Mouse (Mus musculus): ENCODE data around the gene Lmo7. TPM values are rescaled to one million over a fixed set of nuclear protein-coding genes. Genes with fewer than 3 reads are reported as not detected.

The Lmo7 gene
- total RNA-seq, 2 experiments from 2014 or later: 97.4 to 98.9 TPM

DNA sequence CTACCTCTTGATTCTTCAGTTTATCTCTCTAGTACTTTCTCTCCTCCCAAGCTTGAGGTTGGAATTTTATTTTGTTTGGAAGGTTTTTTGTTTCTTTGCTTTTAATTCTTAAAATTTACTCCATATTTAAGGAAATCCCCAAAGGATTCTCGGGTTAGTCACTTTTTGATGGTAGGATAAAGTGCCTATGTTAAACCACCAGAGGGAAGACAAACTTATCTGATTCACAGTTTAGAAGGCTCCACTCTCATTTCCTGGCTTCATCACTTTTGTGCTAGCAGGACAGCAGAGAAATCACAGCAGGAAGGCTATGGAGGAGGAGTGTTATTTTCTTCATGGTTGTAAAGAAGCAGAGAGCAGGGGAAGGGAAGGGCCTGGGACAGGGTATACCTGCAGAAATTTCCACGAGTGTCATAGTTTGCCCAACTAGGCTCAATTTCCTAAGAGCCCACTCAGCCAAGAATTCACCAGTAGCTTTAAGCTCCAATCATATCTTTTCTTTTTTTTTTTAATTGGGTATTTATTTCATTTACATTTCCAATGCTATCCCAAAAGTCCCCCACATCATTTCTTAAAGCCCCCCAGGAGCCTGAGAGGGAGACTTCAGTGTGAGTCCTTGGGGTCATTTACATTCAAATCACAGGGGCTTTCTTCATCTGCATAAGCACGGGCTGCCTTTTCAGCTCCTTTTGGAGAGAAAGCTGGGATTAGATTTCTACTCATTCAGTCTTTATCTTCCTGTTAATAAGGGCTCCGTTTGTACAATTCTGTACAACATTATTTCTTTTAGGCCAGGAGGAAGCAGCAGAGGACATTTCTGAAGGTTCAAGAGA lies 46.8 kb downstream of the Lmo7 start:
- no peak for DNase-seq (ENCODE audit: extremely low spot score in 1 of 2, low spot score in 2 of 2)
- intact Hi-C loops (cut with DNase I): loop anchor here (10.0 kb wide), 2 partner anchors 148 to 1208 kb away; partner anchors contain the start of gene Kctd12

DNA sequence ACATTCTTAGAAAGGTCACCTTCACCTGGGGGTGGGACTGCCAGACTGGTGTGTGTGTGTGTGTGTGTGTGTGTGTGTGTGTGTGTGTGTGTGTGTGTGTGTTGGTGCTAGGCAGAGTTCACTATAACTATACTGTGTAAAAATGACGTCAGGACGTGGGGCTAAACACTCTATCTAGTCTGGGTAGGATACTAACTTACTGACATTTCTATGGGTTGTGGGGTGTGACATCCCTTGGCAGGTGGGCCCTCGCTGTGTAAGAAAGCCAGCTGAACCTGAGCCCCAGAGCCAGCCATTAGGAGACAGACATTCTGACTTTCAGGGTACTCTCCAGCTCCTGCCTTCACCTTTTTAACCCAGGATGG lies 47.4 kb downstream of the Lmo7 start:
- DNase-seq (ENCODE audit: extremely low spot score in 1 of 2, low spot score in 2 of 2): no peak
- intact Hi-C loops (cut with DNase I): loop anchor here (10.0 kb wide), 2 partner anchors 148 to 1208 kb away; partner anchors contain the start of gene Kctd12

DNA sequence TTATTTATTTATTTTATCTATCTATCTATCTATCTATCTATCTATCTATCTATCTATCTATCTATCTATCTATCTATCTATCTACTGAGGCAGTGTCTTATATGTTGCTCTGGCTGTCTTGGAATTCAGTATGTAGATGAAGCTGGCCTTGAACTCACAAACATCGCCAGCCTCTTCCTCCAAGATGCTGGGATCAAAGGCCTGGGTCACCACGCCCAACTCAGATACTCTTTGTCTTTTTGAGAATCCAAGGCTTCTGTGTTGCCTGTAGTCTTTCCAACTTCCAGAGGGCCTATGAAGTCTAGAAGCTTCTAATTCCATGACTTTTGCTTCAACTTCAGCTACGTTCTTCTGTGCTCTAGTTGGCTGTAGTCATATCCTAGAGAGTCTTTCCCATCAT lies 48.7 kb downstream of the Lmo7 start:
- no peak for DNase-seq (ENCODE audit: extremely low spot score in 1 of 2, low spot score in 2 of 2)
- intact Hi-C loops (cut with DNase I): loop anchor here (10.0 kb wide), 2 partner anchors 146 to 1206 kb away; partner anchors contain the start of gene Kctd12

DNA sequence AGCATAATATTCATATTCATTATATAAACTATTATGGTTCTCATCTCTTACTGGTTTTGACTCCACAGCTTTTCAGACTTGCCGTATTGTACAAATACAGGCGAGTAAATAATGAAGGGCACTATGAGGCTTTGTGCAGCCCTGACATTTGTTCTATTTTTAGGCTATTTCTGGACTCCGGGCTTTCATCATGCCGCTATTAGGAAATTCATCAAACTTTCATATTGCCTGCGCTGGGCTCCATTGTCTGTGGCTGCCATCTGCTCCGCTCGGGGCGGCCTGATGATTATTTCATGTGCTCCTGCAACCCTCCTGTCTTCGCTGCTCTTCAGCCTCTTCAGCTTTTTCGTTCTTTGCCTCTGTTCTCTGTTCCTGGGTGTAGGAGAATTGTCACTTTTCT lies 50.3 kb downstream of the Lmo7 start:
- no peak for DNase-seq (ENCODE audit: extremely low spot score in 1 of 2, low spot score in 2 of 2)
- intact Hi-C loops (cut with DNase I): loop anchor here (5.0 to 10.0 kb wide), 3 partner anchors 62 to 165 kb away; no protein-coding TSS in a partner anchor

DNA sequence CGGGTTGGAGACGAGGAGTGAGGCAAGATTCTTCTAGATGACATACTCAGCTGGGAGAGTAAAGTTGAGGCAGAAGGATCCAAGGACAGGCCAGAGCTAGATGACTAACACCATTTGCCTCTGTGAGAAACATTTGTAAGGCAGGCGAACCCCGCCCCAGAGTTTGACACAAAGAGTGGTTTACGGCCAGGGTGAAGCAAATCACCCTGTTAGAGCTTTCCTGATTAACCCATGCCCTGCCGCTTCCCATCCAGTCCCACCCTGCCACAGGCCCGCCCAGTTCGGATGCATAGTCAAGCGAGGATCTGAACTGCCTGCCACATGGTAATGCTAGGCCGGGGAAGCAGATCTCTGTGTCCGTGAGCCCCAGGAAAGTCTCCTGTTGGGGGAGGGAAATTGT lies 51.5 kb downstream of the Lmo7 start:
- no peak for DNase-seq (ENCODE audit: extremely low spot score in 1 of 2, low spot score in 2 of 2)
- intact Hi-C loops (cut with DNase I): loop anchor here (5.0 to 10.0 kb wide), 3 partner anchors 61 to 164 kb away; no protein-coding TSS in a partner anchor

DNA sequence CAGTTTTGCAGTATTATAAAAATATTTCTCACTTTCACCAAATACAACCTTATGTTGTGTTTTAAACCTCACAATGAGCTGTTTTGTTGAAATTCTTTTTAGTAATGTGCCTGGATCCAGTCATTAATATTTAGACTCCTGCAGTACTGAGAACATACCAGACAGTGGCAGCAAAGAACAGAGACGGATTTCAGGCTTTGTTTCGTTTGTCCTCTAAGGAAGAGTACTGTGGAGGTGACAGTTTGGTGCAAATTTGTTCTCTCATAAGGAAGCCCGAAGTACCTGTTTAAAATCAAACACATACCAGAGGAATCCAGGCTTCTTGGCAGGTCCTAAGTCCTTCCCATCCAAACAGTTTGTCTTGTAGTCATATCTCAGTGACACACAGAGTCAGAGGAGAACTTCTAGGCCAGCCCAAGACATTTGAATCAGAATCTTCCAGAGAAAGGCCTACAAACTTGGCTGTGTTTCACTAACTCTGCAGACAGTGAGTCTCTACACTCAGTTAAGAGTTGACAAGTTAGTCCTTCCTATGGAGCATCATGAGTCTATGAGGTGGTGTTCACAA lies 52.3 kb downstream of the Lmo7 start:
- DNase-seq (ENCODE audit: extremely low spot score in 1 of 2, low spot score in 2 of 2): peak in 1 of 2 experiments; percentile 38
- intact Hi-C loops (cut with DNase I): loop anchor here (5.0 to 10.0 kb wide), 3 partner anchors 60 to 163 kb away; no protein-coding TSS in a partner anchor

DNA sequence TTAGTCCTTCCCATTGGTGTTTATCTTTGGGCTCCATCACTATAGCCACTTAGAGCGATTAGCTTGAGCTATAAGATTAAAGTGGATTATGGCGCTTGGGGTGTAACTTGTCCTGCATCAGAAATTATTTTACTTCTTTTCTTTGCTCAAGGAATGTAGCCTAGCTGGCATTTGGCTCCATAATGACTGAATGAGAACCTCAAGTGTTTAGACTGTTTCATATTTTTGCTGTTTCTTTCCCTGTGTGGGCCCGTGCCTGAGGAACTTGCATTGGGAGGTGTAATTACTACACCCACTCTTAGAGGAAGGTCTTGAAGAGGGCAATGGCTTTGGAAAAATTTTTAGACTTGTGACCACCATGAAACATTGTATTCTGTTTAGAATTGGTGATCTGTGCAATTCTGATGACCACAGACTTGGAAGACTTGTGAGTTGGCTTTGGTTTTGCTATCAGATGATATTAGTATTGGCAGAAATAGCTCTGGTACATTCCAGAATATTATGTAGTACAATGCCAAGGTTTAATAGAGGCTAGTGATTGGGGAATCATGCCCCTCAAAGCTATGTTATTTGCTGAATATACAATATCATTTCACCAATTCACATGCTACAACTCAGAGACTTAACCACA lies 54.7 kb downstream of the Lmo7 start:
- intact Hi-C loops (cut with DNase I): loop anchor here (5.0 to 10.0 kb wide), 3 partner anchors 58 to 160 kb away; no protein-coding TSS in a partner anchor
- DNase-seq (ENCODE audit: extremely low spot score in 1 of 2, low spot score in 2 of 2): no peak

DNA sequence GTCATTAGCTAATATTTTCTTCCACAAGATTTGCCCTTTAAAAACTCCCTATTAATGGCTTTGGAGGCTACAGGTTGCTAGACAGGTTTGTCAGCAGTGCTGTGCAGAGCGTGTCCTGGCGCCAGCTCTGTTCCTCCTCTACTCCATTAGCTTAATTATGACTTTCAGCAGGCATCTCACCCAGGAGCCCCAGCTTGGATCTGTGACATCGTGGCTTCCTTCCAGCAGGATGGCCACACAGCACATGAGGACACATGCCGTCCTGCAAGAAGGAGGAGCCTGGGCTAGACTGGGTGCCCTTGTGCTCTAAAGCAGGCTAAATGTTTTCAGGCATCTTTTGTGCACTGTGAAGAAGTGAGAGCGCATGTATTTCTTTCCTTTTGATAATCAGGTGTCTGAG lies 58.1 kb downstream of the Lmo7 start:
- intact Hi-C loops (cut with DNase I): loop anchor here (10.0 kb wide), 2 partner anchors 117 to 157 kb away; no protein-coding TSS in a partner anchor
- no peak for DNase-seq (ENCODE audit: extremely low spot score in 1 of 2, low spot score in 2 of 2)

DNA sequence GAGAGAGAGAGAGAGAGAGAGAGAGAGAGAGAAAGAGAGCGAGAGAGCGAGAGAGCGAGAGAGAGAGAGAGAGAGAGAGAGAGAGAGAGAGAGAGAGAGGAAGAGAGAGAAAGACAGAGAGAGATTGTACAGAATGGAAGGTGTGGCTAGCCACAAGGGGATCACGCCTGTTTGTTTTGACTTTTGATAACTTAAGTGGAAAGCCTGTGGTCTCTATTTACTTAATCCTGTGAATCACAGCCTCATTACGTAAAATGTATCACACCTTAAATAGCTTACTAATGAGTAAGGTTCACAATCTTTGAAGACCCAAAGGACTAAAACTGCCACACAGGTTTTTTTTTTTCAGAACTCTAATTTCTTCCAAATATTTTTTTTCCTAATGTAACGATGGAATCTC lies 58.7 kb downstream of the Lmo7 start:
- intact Hi-C loops (cut with DNase I): loop anchor here (10.0 kb wide), 2 partner anchors 116 to 156 kb away; no protein-coding TSS in a partner anchor
- DNase-seq (ENCODE audit: extremely low spot score in 1 of 2, low spot score in 2 of 2): no peak

DNA sequence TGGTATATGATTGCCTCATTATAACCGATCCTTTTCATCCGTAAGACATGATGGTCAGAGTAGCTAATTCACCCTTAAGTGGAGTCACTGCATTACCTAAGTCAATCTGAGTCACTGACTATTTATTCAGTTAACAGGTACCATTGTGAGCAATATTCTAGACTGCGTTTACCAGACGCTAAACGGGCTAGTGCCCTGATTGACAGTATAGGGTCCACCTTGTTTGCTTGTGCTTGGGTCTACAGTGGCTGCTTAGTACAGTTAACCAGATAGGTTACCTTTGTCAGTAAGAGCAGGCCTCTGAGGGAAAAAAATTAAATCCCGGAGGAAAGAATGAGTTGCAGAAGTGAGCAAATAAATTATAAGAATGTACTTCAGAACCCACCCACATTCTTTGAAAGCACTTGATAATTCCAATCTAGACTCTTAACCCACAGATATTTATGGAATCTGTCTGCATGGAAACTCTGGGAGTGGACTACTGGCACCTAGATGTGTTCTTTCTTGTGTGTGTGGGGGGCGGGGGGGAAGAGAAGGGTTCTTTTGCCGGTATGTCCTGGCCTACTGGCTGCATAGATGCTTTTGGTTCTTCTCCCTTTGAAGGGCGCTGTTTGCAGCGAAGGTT lies 64.9 kb downstream of the Lmo7 start:
- no peak for DNase-seq (ENCODE audit: extremely low spot score in 1 of 2, low spot score in 2 of 2)
- intact Hi-C loops (cut with DNase I): no loop called here

DNA sequence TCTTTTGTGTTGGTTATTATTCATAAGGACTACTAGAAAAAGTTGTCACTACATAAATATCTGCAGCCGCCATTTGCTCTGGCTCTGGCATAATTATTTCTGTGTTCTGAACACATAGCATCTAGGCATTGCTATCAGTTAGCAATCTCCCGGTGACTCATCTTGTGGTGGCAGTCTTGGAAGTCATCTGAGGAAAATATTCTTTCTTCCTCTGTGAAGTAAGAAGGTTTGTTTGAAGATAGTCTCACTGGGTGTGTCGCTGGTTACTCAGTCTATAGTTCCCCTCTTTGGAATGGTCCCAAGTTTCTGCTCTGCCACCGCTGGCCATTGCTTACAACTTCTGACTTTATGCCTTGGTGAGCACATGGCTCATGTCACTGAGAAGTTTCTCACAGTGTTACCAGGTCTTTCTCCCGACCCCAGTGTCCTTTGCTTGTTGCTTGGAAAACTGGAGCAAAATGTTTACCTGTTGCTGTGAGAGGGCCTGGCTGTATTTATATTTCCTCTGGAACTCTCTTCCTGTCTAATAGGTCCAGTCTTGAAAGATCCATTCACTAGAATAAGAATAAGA lies 68.3 kb downstream of the Lmo7 start:
- intact Hi-C loops (cut with DNase I): no loop called here
- DNase-seq (ENCODE audit: extremely low spot score in 1 of 2, low spot score in 2 of 2): no peak

DNA sequence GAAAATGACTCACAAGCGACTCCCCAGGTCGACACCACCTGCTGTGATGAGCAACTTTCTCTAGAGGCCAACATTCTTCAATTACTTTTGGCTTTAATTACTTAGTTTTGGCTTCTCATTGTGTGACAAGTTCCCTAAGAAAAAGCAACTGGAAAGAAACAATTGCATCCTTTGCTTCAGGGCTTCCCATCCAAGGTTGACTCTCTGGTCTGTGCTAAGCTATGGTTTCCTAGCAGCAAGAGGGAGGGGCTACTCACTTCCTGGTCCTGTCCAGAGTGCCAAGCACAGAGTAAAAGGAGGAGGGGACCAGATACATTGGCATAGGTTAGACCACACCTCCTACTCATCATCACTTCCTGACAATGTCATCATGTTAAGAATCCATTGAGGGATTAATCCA lies 69.0 kb downstream of the Lmo7 start:
- no peak for DNase-seq (ENCODE audit: extremely low spot score in 1 of 2, low spot score in 2 of 2)
- intact Hi-C loops (cut with DNase I): no loop called here

DNA sequence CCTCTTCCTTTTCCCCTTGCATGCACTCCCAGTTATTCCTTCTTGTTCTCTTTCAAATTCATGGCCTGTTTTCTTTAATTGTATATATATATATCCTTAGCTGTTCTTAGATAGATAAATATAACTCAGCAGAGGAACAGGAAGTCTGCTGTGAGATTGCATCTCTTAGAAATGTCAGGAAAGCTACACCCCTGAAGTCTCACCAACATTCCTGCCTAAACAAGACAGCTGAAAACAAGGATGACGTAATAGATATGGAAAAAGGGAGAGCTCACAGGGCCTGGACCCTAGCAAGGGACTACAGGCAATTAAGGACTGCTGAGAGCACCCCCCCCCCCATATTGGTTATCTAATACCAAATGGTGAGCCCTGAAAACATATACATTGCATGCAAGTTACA lies 71.9 kb downstream of the Lmo7 start:
- intact Hi-C loops (cut with DNase I): no loop called here
- no peak for DNase-seq (ENCODE audit: extremely low spot score in 1 of 2, low spot score in 2 of 2)

DNA sequence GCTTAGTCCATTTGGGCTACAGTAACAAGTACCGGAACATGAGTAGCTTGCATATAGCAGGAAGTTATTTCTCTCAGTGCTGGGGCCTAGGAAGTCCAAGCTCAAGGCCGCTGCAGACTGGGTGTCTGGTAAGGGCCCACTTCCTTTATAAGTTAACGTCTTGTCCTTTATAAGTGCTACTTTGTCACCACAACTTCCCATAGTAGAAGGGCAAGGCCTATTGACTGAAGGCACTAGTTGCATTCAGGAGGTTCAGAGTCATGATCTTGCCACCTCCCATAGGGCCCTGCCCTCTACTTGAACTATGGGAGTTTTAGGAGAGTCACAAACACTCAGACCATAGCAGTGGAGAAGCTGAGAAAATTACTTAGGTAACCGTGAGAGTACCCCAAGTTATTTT lies 74.4 kb downstream of the Lmo7 start:
- no peak for DNase-seq (ENCODE audit: extremely low spot score in 1 of 2, low spot score in 2 of 2)
- intact Hi-C loops (cut with DNase I): no loop called here

DNA sequence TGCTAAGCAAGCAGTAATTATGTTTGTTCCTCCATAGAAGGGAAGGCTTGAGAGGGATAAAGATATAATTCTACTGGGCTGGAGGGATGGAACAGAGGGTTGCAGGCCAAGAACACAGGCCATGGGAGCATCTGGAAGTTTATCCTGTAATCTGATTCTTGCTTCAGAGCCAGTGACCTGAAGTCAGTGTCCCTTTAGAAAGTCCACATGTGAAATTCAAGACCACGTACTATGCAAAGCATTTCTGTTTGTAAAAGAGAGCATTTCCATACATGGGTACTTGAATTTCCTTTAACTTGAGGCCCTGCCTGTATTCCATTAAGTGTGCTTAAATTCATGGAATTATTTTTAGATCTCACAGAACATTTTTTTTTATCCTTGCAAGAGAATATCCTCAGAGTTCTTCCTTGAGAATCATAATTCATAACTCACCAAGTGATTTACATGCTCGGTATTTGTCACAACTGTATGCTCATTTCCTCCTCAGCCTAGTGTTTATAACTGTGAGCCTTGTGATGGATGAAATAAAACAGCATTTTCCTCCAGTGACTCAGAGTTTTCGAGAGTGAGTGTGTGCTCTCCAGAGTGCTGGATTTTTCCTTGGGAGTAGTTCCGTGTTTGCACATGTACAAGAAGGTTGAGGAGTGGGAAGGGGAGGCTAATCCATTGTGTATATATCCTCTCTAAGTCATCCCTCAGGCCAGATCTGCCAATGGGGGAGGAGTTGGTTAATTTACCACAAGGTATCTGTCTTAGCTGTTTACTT lies 75.0 kb downstream of the Lmo7 start:
- intact Hi-C loops (cut with DNase I): no loop called here
- no peak for DNase-seq (ENCODE audit: extremely low spot score in 1 of 2, low spot score in 2 of 2)

DNA sequence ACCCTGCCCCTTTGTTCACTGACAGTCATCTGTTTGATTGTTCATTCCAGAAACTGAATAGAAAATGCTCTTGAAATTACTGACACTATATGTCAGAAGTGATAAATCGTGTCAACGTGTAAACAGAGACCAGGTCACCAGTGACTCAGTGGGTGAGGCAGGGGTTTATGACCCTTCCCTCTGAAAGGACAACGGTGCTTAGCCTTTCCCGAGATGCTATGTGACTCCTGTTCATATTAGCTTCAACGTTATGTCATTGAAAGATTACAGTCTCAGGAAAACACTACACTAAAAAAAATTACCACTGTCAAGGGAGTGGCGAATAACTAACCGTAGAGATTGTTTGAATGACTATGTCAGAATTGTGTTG lies 75.6 kb downstream of the Lmo7 start:
- DNase-seq (ENCODE audit: extremely low spot score in 1 of 2, low spot score in 2 of 2): no peak
- intact Hi-C loops (cut with DNase I): no loop called here

DNA sequence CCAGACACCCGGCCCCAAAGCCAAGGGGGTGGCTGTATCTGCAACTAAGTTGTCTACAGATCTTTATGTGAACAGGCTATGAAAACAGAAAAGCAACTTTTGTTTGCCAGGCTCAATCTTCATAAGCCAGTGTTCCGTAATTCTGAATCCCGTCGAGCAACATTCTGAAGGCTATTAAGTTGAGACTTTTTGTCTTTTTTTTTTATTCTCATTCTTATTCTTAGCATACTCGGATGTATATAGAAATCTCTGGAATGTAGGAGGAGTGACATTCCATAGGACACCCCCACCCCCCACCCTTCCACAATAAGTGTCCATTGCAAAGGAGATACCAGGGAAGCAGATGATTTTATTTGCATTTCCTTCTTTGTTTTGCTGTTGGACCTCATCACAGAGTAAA lies 76.3 kb downstream of the Lmo7 start:
- no peak for DNase-seq (ENCODE audit: extremely low spot score in 1 of 2, low spot score in 2 of 2)
- intact Hi-C loops (cut with DNase I): no loop called here

DNA sequence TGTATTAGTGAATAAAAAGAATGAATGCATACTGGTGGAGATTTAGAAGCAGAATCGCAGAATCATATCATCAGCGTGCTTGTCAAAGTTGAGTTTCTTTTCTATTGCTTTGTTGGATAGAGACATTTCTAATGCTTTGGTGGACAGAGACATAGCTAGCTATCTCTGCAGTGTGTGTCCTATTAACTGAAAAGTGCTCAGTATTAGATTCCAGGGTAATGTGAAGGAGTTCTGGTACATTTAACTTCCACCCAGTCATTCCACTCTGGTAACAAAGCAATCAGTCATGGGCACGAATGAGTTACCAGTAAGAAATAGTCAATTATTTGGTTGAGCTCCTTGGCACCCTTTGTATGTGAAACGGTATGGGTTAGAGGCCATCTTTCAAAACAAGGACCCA lies 76.8 kb downstream of the Lmo7 start:
- DNase-seq (ENCODE audit: extremely low spot score in 1 of 2, low spot score in 2 of 2): no peak
- intact Hi-C loops (cut with DNase I): no loop called here

Data from left cerebral cortex, postnatal 10 days (tissue).